Mouse (Mus musculus) lung, postnatal 0 days (tissue): Measurements from ENCODE around the gene Hspe1.

ENCODE experiments used
- CTCF ChIP-seq: IDR thresholded peaks from 2 replicates; pipeline ENCODE4 v1.5.1; 2016; ENCODE audit warnings: antibody characterized with exemption, mild to moderate bottlenecking
- EP300 ChIP-seq: IDR thresholded peaks from 2 replicates; pipeline ENCODE4 v1.6.1; 2016; ENCODE audit warnings: antibody characterized with exemption, mild to moderate bottlenecking, control low read depth

DNA sequence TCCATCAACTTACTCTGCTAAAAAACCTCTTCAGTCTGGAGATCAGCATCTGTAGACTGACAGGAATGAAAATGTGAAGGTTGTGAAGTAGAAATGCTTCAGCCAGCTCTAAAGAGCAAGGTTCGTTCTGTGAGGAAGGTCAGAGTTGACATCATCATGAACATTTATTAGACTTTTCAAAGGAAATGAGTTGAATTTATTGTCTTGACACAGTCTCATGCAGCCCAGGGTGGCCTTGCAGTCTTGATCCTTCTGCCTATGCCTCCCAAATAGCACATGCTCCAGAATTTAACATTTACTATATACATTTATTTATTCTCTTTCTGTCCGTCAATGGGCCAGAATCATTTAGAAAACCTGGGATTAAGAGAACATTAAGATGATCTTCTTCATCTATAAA, 35.6 kb downstream of the Hspe1 start:
- TF ChIP-seq CTCF (no peak), EP300 (no peak)
